Mouse (Mus musculus): ENCODE measurements around the gene Clta. TPM values are rescaled to one million over a fixed set of nuclear protein-coding genes. Genes with fewer than 3 reads are reported as not detected.

Gene Clta
- polyA plus RNA-seq, 1 experiment from 2014 or later, result 136 TPM

- H3K4me2 ChIP-seq (ENCODE audit: low read depth, low read length), result no peak overlapping the region
- no peak overlapping the region for H3K4me3 ChIP-seq (ENCODE audit: low read depth, low read length)
- no peaks in the 10 kb centered on the region for H3K9me3 ChIP-seq (ENCODE audit: low read length)
- no peak for TF ChIP-seq EP300 (IDR thresholded peaks at IDR 0.05; ENCODE audit: low read depth)
- no peak for TF ChIP-seq CTCF (IDR thresholded peaks at IDR 0.05; ENCODE audit: low read depth)
- DNase-seq (no peak), ATAC-seq (no peak)
- no peak overlapping the region for H3K9ac ChIP-seq (replicated peaks)
- H3K27ac ChIP-seq (ENCODE audit: low read depth), result no peak overlapping the region
- 75% methylated on average over 7 of the region's 7 CpGs for WGBS (ENCODE audit: insufficient replicate concordance)
- no peaks in the 10 kb centered on the region for H3K27me3 ChIP-seq (ENCODE audit: insufficient read depth, low read length)
- H3K36me3 ChIP-seq (replicated peaks; ENCODE audit: insufficient read depth, low read length), result no peaks in the 10 kb centered on the region
- peaks cover 14% of the 10 kb centered on the region for H3K4me1 ChIP-seq (ENCODE audit: insufficient read depth)
Measured at GRCm38 (mm10) chr4:44078358-44078933, 74.2 kb downstream of the Clta start.

Other genes with a start within 250 kb of the Clta start
- not detected in 2 replicates for gene Olfr159, start 233.4 kb upstream of the Clta start, polyA plus RNA-seq (2015; fragmentation: Nextera tagmentation; extraction: Ambion mirVana)
- not detected in 2 replicates for gene Olfr156, start 180.6 kb upstream of the Clta start, polyA plus RNA-seq (2015; fragmentation: Nextera tagmentation; extraction: Ambion mirVana)
- not detected in 2 replicates for gene Olfr157, start 164.3 kb upstream of the Clta start, polyA plus RNA-seq (2015; fragmentation: Nextera tagmentation; extraction: Ambion mirVana)
- gene Olfr155, start 152.9 kb upstream of the Clta start, polyA plus RNA-seq (2015; fragmentation: Nextera tagmentation; extraction: Ambion mirVana), result not detected in 2 replicates
- 1.8 and 2.3 TPM in 2 replicates for gene Reck, start 128.9 kb upstream of the Clta start, polyA plus RNA-seq (2015; fragmentation: Nextera tagmentation; extraction: Ambion mirVana)
- gene Glipr2, start 47.1 kb upstream of the Clta start, polyA plus RNA-seq (2015; fragmentation: Nextera tagmentation; extraction: Ambion mirVana), result 19.4 and 20.4 TPM in 2 replicates
- gene Ccin, start 21.0 kb upstream of the Clta start, polyA plus RNA-seq (2015; fragmentation: Nextera tagmentation; extraction: Ambion mirVana), result not detected in 2 replicates
- 47.5 and 49.5 TPM in 2 replicates for gene Gne, start 79.7 kb downstream of the Clta start, polyA plus RNA-seq (2015; fragmentation: Nextera tagmentation; extraction: Ambion mirVana)
- 5.6 and 5.9 TPM in 2 replicates for gene Rnf38, start 229.3 kb downstream of the Clta start, polyA plus RNA-seq (2015; fragmentation: Nextera tagmentation; extraction: Ambion mirVana)